Mouse (Mus musculus) adrenal gland, postnatal 36 days (tissue): Measurements from ENCODE around the gene St8sia6. TPM values are rescaled to one million over a fixed set of nuclear protein-coding genes. Genes with fewer than 3 reads are reported as not detected.

Experiments
- DNase-seq, 2 experiments: peaks; one replicate each; pipeline ENCODE4 v3.0.0; 2021; ENCODE audit warnings: mixed read lengths in 1 of 2
- total RNA-seq, 2 experiments: library from RNA; stranded (reverse); gene quantifications; 2 replicates each; pipeline ENCODE4 v1.2.3; 2021

St8sia6 gene
- total RNA-seq, 2 experiments from 2014 or later: 0.40 to 1.0 TPM

- DNase-seq: no peak
These were observed 33.5 kb downstream of the St8sia6 start for GRCm38 (mm10) chr2:13760366-13760765.

- no peak for DNase-seq
These were observed 36.5 kb downstream of the St8sia6 start for GRCm38 (mm10) chr2:13757412-13757811.

GRCm38 (mm10) chr2:13755733-13756132, 38.1 kb downstream of the St8sia6 start:
- no peak for DNase-seq

- no peak for DNase-seq
These were observed 42.2 kb downstream of the St8sia6 start for GRCm38 (mm10) chr2:13751691-13752090.

GRCm38 (mm10) chr2:13750777-13751176, 43.1 kb downstream of the St8sia6 start:
- no peak for DNase-seq

- DNase-seq: no peak
These were observed 43.8 kb downstream of the St8sia6 start for GRCm38 (mm10) chr2:13750089-13750488.

- DNase-seq: no peak
These were observed 44.7 kb downstream of the St8sia6 start for GRCm38 (mm10) chr2:13749176-13749575.

- peak; percentile 78 to 80 for DNase-seq
These were observed 46.3 kb downstream of the St8sia6 start for GRCm38 (mm10) chr2:13747576-13747975.

- DNase-seq: no peak
These were observed 47.8 kb downstream of the St8sia6 start for GRCm38 (mm10) chr2:13746023-13746422.

- DNase-seq: no peak
These were observed 55.2 kb downstream of the St8sia6 start for GRCm38 (mm10) chr2:13738704-13739103.

GRCm38 (mm10) chr2:13727901-13728300, 66.0 kb downstream of the St8sia6 start:
- no peak for DNase-seq

GRCm38 (mm10) chr2:13725592-13725991, 68.3 kb downstream of the St8sia6 start:
- no peak for DNase-seq

- no peak for DNase-seq
These were observed 71.6 kb downstream of the St8sia6 start for GRCm38 (mm10) chr2:13722241-13722640.

GRCm38 (mm10) chr2:13718628-13719185, 75.2 kb downstream of the St8sia6 start:
- no peak for DNase-seq

- DNase-seq: no peak
These were observed 85.1 kb downstream of the St8sia6 start for GRCm38 (mm10) chr2:13708785-13709184.

- no peak for DNase-seq
These were observed 96.3 kb downstream of the St8sia6 start for GRCm38 (mm10) chr2:13697514-13697913.

- DNase-seq: no peak
These were observed 99.4 kb downstream of the St8sia6 start for GRCm38 (mm10) chr2:13694417-13694816.

GRCm38 (mm10) chr2:13684380-13684779, 109.5 kb downstream of the St8sia6 start:
- no peak for DNase-seq

- no peak for DNase-seq
These were observed 110.7 kb downstream of the St8sia6 start for GRCm38 (mm10) chr2:13683205-13683570.

- DNase-seq: peak in 1 of 2 experiments; percentile 3
These were observed 111.2 kb downstream of the St8sia6 start for GRCm38 (mm10) chr2:13682488-13683204.

GRCm38 (mm10) chr2:13672946-13673345, 120.9 kb downstream of the St8sia6 start:
- peak in 1 of 2 experiments; percentile 6 for DNase-seq

GRCm38 (mm10) chr2:13672426-13672825, 121.4 kb downstream of the St8sia6 start:
- DNase-seq: no peak

- DNase-seq: no peak
These were observed 159.0 kb downstream of the St8sia6 start for GRCm38 (mm10) chr2:13634866-13635265.
